Mouse (Mus musculus) liver, embryonic 13.5 days (tissue): ENCODE measurements at regions not wholly inside any gene's neighbourhood (a gene's known extent, or its start where the extent isn't known, plus 50 kb on each side); places are given as distances from the start of the nearest gene placed in this dataset.

ENCODE experiments used
- ATAC-seq: fragments of 200-750 bp; cut with Nextera tagmentation; 2 replicates; pipeline ENCODE4 v1.8.0; 2017; ENCODE audit warnings: low read depth, mild to moderate bottlenecking, moderate number of reproducible peaks, moderate library complexity
- DNase-seq: peaks from one replicate; pipeline ENCODE4 v3.0.0; 2022
- H3K27ac ChIP-seq: fragments of 300-500 bp; sonication (generic); 2 replicates; pipeline ENCODE4 v1.5.1; 2015; ENCODE audit warnings: moderate library complexity, mild to moderate bottlenecking, inconsistent platforms
- H3K27me3 ChIP-seq: fragments of 300-500 bp; sonication (generic); 2 replicates; pipeline ENCODE4 v1.6.1; 2015; ENCODE audit warnings: mild to moderate bottlenecking, inconsistent platforms
- H3K36me3 ChIP-seq: fragments of 300-500 bp; sonication (generic); 2 replicates; pipeline ENCODE4 v1.6.1; 2015; ENCODE audit warnings: mild to moderate bottlenecking, inconsistent platforms
- H3K4me1 ChIP-seq: fragments of 300-500 bp; sonication (generic); replicated peaks from 2 replicates; pipeline ENCODE4 v1.6.1; 2015; ENCODE audit warnings: inconsistent platforms
- H3K4me2 ChIP-seq: fragments of 300-500 bp; sonication (generic); 2 replicates; pipeline ENCODE4 v1.6.1; 2015; ENCODE audit warnings: inconsistent platforms, mild to moderate bottlenecking, moderate library complexity
- H3K4me3 ChIP-seq: fragments of 300-500 bp; sonication (generic); replicated peaks from 2 replicates; pipeline ENCODE4 v1.5.1; 2015; ENCODE audit warnings: mild to moderate bottlenecking, inconsistent platforms
- H3K9ac ChIP-seq: fragments of 300-500 bp; sonication (generic); 2 replicates; pipeline ENCODE4 v1.6.1; 2015; ENCODE audit warnings: mild to moderate bottlenecking, inconsistent platforms
- H3K9me3 ChIP-seq: fragments of 300-500 bp; sonication (generic); replicated peaks from 2 replicates; pipeline ENCODE4 v1.6.1; 2016; ENCODE audit warnings: inconsistent platforms
- WGBS: fragments of 180-500 bp; shearing (Covaris S2); methylation state at CpG from one replicate; pipeline ENCODE4 v1.1.7; 2015; ENCODE audit not compliant: insufficient replicate concordance; 5-methylcytosine and 5-hydroxymethylcytosine counted together

DNA sequence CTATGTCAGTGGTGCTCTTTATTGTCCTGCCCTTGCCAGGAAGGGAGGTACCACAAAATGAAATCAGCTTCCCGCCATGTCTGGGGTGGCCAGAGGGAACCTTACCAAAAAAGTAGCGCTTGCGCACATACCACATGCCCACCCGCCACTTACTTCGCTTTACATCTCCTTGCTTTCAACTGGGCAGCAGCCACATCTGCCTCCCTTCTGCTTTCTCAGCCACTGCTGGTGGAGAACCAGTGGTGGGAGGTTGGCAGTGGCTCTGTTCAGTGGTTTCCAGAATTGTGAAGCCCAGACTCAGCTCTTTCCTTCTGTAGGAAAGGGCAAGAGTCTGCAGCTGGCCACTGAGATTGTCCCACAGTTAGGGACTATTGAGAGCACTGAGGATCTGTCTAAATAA, 170.2 kb downstream of the Hlx start:
- no peak overlapping the region for H3K4me3 ChIP-seq
- H3K27ac ChIP-seq = no peak overlapping the region
- no peaks in the 10 kb centered on the region for H3K9me3 ChIP-seq
- H3K4me2 ChIP-seq = no peak overlapping the region
- no peak overlapping the region for H3K9ac ChIP-seq
- WGBS = 85% methylated on average over 5 of the region's 5 CpGs
- H3K36me3 ChIP-seq = no peaks in the 10 kb centered on the region
- DNase-seq = no peak
- H3K4me1 ChIP-seq = no peaks in the 10 kb centered on the region
- H3K27me3 ChIP-seq = no peaks in the 10 kb centered on the region
- no peak for ATAC-seq

DNA sequence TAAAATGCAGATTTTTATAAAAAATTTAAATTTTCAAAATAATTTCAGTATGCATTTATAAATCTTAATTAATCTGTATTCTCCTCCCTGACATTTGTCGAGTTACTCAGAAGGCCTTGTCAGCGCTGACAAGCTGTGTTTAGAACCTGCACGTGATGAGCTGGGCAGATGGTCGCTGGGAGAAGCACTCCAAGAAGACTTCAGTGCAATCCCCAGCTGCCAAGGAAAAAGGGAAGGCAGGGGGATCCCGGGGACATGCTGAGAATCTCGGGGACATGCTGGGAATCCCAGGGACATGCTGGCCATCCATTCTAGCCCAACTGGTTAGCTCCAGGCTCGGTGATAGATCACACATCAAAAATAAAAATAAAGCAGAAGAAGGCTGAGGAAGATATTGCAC, 172.9 kb downstream of the Hlx start:
- H3K9me3 ChIP-seq = no peaks in the 10 kb centered on the region
- no peak overlapping the region for H3K4me3 ChIP-seq
- H3K36me3 ChIP-seq = no peaks in the 10 kb centered on the region
- H3K4me2 ChIP-seq = no peak overlapping the region
- 65% methylated on average over 7 of the region's 7 CpGs for WGBS
- no peaks in the 10 kb centered on the region for H3K27me3 ChIP-seq
- DNase-seq (no peak), ATAC-seq (no peak)
- no peaks in the 10 kb centered on the region for H3K4me1 ChIP-seq
- H3K27ac ChIP-seq = no peak overlapping the region
- H3K9ac ChIP-seq = no peak overlapping the region

DNA sequence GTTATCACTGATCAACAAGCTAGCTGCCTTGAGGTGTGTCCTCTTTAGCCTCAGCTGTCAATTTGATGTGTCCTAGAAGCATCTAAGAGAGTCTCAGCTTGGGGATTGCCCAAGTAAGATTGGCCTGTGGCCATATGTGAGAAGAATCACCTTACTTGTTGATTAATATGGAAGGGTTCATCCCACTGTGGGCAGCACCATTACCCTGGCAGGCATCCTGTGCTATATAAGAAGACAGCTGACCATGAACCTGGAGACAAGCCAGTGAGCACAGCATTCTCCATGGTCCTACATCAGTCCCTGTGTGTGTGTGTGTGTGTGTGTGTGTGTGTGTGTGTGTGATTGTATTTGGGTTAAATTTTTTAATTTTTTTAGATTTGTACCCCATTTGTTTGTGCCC, 178.6 kb downstream of the Hlx start:
- Histone ChIP-seq H3K4me3 (no peak overlapping the region), H3K4me1 (no peaks in the 10 kb centered on the region), H3K36me3 (no peaks in the 10 kb centered on the region), H3K9ac (no peak overlapping the region), H3K27me3 (no peaks in the 10 kb centered on the region; the same call in 1 of the 2 replicates), H3K9me3 (no peaks in the 10 kb centered on the region), H3K27ac (no peak overlapping the region), H3K4me2 (no peak overlapping the region)
- no peak for DNase-seq
- no peak for ATAC-seq

GRCm38 (mm10) chr1:184550491-184550890, 181.9 kb downstream of the Hlx start:
- WGBS = 60% methylated on average over 2 of the region's 2 CpGs
- Histone ChIP-seq H3K4me1 (no peaks in the 10 kb centered on the region), H3K27me3 (no peaks in the 10 kb centered on the region; the same call in 1 of the 2 replicates), H3K36me3 (no peaks in the 10 kb centered on the region), H3K27ac (no peak overlapping the region), H3K4me2 (no peak overlapping the region), H3K9ac (no peak overlapping the region), H3K4me3 (no peak overlapping the region), H3K9me3 (no peaks in the 10 kb centered on the region)
- ATAC-seq (no peak), DNase-seq (no peak)

- DNase-seq = no peak
- no peaks in the 10 kb centered on the region for H3K36me3 ChIP-seq
- WGBS = 73% methylated on average over 15 of the region's 15 CpGs
Measured at GRCm38 (mm10) chr1:184547650-184548235, 184.7 kb downstream of the Hlx start.

GRCm38 (mm10) chr1:184546140-184546661, 186.2 kb downstream of the Hlx start:
- 69% methylated on average over 5 of the region's 5 CpGs for WGBS

More at GRCm38 (mm10) chr1:184547650-184548235, 184.7 kb downstream of the Hlx start:
- Histone ChIP-seq H3K27ac (no peak overlapping the region), H3K4me1 (no peaks in the 10 kb centered on the region), H3K9me3 (no peaks in the 10 kb centered on the region), H3K4me3 (no peak overlapping the region), H3K9ac (no peak overlapping the region), H3K4me2 (no peak overlapping the region), H3K27me3 (no peaks in the 10 kb centered on the region)
- ATAC-seq = no peak

GRCm38 (mm10) chr1:184545111-184545510, 187.3 kb downstream of the Hlx start:
- ATAC-seq = no peak
- 53% methylated on average over 4 of the region's 4 CpGs for WGBS

More at GRCm38 (mm10) chr1:184546140-184546661, 186.2 kb downstream of the Hlx start:
- Histone ChIP-seq H3K4me1 (no peaks in the 10 kb centered on the region), H3K9me3 (no peaks in the 10 kb centered on the region), H3K9ac (no peak overlapping the region), H3K4me3 (no peak overlapping the region), H3K4me2 (no peak overlapping the region), H3K36me3 (no peaks in the 10 kb centered on the region), H3K27me3 (no peaks in the 10 kb centered on the region), H3K27ac (no peak overlapping the region)
- DNase-seq (no peak), ATAC-seq (no peak)

GRCm38 (mm10) chr1:184542321-184543115, 189.9 kb downstream of the Hlx start:
- ATAC-seq (no peak), DNase-seq (no peak)
- Histone ChIP-seq H3K4me3 (no peak overlapping the region), H3K36me3 (no peaks in the 10 kb centered on the region), H3K27ac (no peak overlapping the region), H3K9me3 (no peaks in the 10 kb centered on the region), H3K4me2 (no peak overlapping the region), H3K9ac (no peak overlapping the region), H3K27me3 (no peaks in the 10 kb centered on the region), H3K4me1 (no peaks in the 10 kb centered on the region)
- 48% methylated on average over 11 of the region's 11 CpGs for WGBS

More at GRCm38 (mm10) chr1:184545111-184545510, 187.3 kb downstream of the Hlx start:
- no peaks in the 10 kb centered on the region for H3K4me1 ChIP-seq
- no peaks in the 10 kb centered on the region for H3K36me3 ChIP-seq
- H3K4me3 ChIP-seq = no peak overlapping the region
- no peak overlapping the region for H3K9ac ChIP-seq
- no peak overlapping the region for H3K4me2 ChIP-seq
- H3K27me3 ChIP-seq = no peaks in the 10 kb centered on the region
- no peak for DNase-seq
- no peaks in the 10 kb centered on the region for H3K9me3 ChIP-seq
- no peak overlapping the region for H3K27ac ChIP-seq

GRCm38 (mm10) chr1:184539818-184540217, 192.6 kb downstream of the Hlx start:
- no peaks in the 10 kb centered on the region for H3K9me3 ChIP-seq
- no peak overlapping the region for H3K4me2 ChIP-seq
- no peaks in the 10 kb centered on the region for H3K27me3 ChIP-seq
- H3K4me3 ChIP-seq = no peak overlapping the region
- no peak overlapping the region for H3K27ac ChIP-seq
- no peak for ATAC-seq
- no peaks in the 10 kb centered on the region for H3K36me3 ChIP-seq
- 45% methylated on average over 7 of the region's 7 CpGs for WGBS
- H3K4me1 ChIP-seq = no peaks in the 10 kb centered on the region
- DNase-seq = no peak
- H3K9ac ChIP-seq = no peak overlapping the region

DNA sequence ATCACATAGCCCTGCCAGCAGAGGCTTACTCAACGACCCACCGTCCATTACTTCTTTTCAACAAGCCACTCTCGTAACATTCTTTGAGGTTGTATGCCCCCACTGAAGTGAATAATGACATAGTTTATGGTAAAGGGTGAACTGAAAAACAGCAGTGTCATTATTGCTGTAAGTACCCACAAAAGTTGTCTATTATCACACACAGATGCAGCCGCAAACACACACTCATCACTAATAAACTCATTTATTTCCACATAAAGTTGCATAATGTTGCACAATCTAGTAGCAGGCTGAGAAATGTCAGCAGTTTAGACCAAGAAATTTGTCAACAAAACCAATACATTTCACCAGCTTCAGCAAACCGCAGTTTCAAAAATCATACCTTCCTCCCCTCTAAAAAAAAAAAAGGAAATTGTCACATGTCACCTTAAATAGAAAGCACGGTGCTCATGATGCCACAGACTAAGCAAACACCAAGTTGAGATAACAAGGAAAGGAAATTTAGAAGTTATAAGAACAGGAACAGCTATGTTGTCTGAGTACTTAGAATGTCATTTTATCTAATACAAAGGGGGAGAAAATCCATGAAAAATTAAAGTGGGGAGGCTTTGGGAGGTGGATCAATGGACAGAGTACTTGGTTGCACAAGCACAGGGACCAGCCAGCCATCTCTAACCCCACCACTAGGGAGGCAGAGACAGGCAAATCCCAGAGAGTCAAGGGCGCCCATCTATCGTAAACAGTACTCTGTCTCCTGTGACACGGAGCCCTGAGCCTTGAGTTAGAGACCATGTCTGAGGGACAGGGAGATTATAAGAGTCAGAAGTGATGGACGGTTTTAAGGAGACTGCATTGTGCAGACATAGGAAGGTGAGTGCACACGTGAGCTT, 195.9 kb downstream of the Hlx start:
- Histone ChIP-seq H3K27ac (no peak overlapping the region), H3K4me1 (no peaks in the 10 kb centered on the region), H3K36me3 (no peaks in the 10 kb centered on the region), H3K4me3 (no peak overlapping the region), H3K9me3 (no peaks in the 10 kb centered on the region), H3K27me3 (no peaks in the 10 kb centered on the region), H3K4me2 (no peak overlapping the region), H3K9ac (no peak overlapping the region)
- no peak; the same call in 1 of the 2 replicates for ATAC-seq
- DNase-seq = no peak
- WGBS = 57% methylated on average over 11 of the region's 11 CpGs

DNA sequence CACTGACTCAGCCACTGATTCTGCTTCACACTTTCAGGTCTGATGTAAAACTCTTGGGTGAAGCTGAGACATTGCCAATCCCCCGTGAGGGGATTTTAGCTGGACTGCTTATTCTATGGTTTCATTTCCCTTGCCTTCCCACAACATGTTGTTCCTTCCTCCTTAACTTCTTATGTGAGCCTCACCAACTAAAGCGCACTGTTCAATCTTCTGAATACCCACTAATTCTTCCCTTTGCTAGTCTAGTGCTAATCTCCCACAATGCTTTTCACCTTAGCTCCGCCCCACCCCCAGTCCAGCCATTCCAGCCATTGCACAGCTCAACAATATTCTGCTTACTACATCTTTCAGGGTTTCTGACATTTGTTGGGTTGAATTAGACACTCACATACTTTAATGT, 196.7 kb downstream of the Hlx start:
- Histone ChIP-seq H3K4me2 (no peak overlapping the region), H3K27me3 (no peaks in the 10 kb centered on the region), H3K9ac (no peak overlapping the region), H3K4me3 (no peak overlapping the region), H3K27ac (no peak overlapping the region), H3K9me3 (no peaks in the 10 kb centered on the region), H3K36me3 (no peaks in the 10 kb centered on the region), H3K4me1 (no peaks in the 10 kb centered on the region)
- WGBS = 68% methylated on average over 3 of the region's 3 CpGs
- no peak for ATAC-seq
- DNase-seq = no peak
